Mouse (Mus musculus) brain, embryonic 14.5 days (tissue): Measurements from ENCODE around the gene Mael. TPM values are rescaled to one million over a fixed set of nuclear protein-coding genes. Genes with fewer than 3 reads are reported as not detected.

Experiments
- DNase-seq: peaks from one replicate; pipeline ENCODE4 v3.0.0-alpha.2; 2011; ENCODE audit warnings: low read depth
- CTCF ChIP-seq: fragments of 200-500 bp; IDR thresholded peaks from 2 replicates; pipeline ENCODE4 v1.5.1; 2012; ENCODE audit warnings: inconsistent platforms, mild to moderate bottlenecking, moderate library complexity, borderline replicate concordance; ENCODE audit not compliant: insufficient read depth, insufficient read length; ENCODE audit errors: extremely low read depth
- POLR2A ChIP-seq: fragments of 200-500 bp; IDR thresholded peaks from 2 replicates; pipeline ENCODE4 v1.6.1; 2012; ENCODE audit warnings: mild to moderate bottlenecking, inconsistent platforms, borderline replicate concordance; ENCODE audit not compliant: poor library complexity, insufficient read depth, insufficient read length, severe bottlenecking; ENCODE audit errors: extremely low read depth
- polyA plus RNA-seq: library from polyadenylated mRNA; depleted of rRNA; stranded (reverse); fragments of >200 nt; gene quantifications from 2 replicates; pipeline ENCODE4 v1.2.3, GENCODE M21; 2012; rRNA removed

Gene Mael
- polyA plus RNA-seq, 1 experiment = 0.08 TPM

- DNase-seq = peak; percentile 23
- no peak for TF ChIP-seq POLR2A
- no peak for TF ChIP-seq CTCF
These were observed 71.1 kb downstream of the Mael start for GRCm38 (mm10) chr1:166167405-166167804.

GRCm38 (mm10) chr1:166165159-166165558 lies 73.4 kb downstream of the Mael start:
- DNase-seq = no peak
- TF ChIP-seq POLR2A = no peak
- TF ChIP-seq CTCF = no peak

GRCm38 (mm10) chr1:166164580-166164979 lies 74.0 kb downstream of the Mael start:
- no peak for DNase-seq
- no peak for TF ChIP-seq POLR2A
- TF ChIP-seq CTCF = no peak

- DNase-seq = peak; percentile 88
- TF ChIP-seq CTCF (peak; percentile 96), POLR2A (no peak)
These were observed 77.7 kb downstream of the Mael start for GRCm38 (mm10) chr1:166160569-166161445.

GRCm38 (mm10) chr1:166160111-166160510 lies 78.4 kb downstream of the Mael start:
- TF ChIP-seq POLR2A (no peak), CTCF (no peak)
- no peak for DNase-seq

- no peak for DNase-seq
- no peak for TF ChIP-seq CTCF
- no peak for TF ChIP-seq POLR2A
These were observed 79.9 kb downstream of the Mael start for GRCm38 (mm10) chr1:166158664-166159063.

GRCm38 (mm10) chr1:166157712-166158111 lies 80.8 kb downstream of the Mael start:
- TF ChIP-seq CTCF = no peak
- no peak for TF ChIP-seq POLR2A
- no peak for DNase-seq

- no peak for DNase-seq
- TF ChIP-seq CTCF = no peak
- TF ChIP-seq POLR2A = no peak
These were observed 83.4 kb downstream of the Mael start for GRCm38 (mm10) chr1:166155113-166155494.

- peak; percentile 91 for DNase-seq
- peak; percentile 96 for TF ChIP-seq CTCF
- no peak for TF ChIP-seq POLR2A
These were observed 84.1 kb downstream of the Mael start for GRCm38 (mm10) chr1:166154162-166155112.

GRCm38 (mm10) chr1:166153351-166154120 lies 85.0 kb downstream of the Mael start:
- peak; percentile 92 for DNase-seq
- TF ChIP-seq CTCF (peak; percentile 95), POLR2A (no peak)

- TF ChIP-seq POLR2A = no peak
- TF ChIP-seq CTCF = no peak
- no peak for DNase-seq
These were observed 86.5 kb downstream of the Mael start for GRCm38 (mm10) chr1:166152034-166152433.

GRCm38 (mm10) chr1:166151341-166151740 lies 87.2 kb downstream of the Mael start:
- DNase-seq = peak; percentile 60
- TF ChIP-seq CTCF (peak; percentile 42; the same call in 1 of the 2 replicates), POLR2A (no peak)

Other genes with a start within 250 kb of the Mael start
- 16.0 and 21.2 TPM in 2 replicates for gene Pou2f1, start 236.1 kb downstream of the Mael start, polyA plus RNA-seq
- 0.29 and 0.75 TPM in 2 replicates for gene Dusp27, start 110.8 kb downstream of the Mael start, polyA plus RNA-seq
- 0.09 and 0.14 TPM in 2 replicates for gene Gpa33, start 108.5 kb downstream of the Mael start, polyA plus RNA-seq
- 4.0 and 7.5 TPM in 2 replicates for gene Ildr2, start 15.4 kb upstream of the Mael start, polyA plus RNA-seq
- gene Tada1, start 140.3 kb upstream of the Mael start, polyA plus RNA-seq = 69.1 and 75.5 TPM in 2 replicates
- gene Pogk, start 171.1 kb upstream of the Mael start, polyA plus RNA-seq = 50.1 and 61.5 TPM in 2 replicates